Mouse (Mus musculus) stomach, postnatal 0 days (tissue): ENCODE results near the gene Hspa5. TPM values are rescaled to one million over a fixed set of nuclear protein-coding genes. Genes with fewer than 3 reads are reported as not detected.

Experiments
- ATAC-seq: fragments of 200-750 bp; cut with Nextera tagmentation; 2 replicates; pipeline ENCODE4 v1.8.0; 2017; ENCODE audit not compliant: low FRiP score, low TSS enrichment
- DNase-seq: peaks from one replicate; pipeline ENCODE4 v3.0.0-alpha.2; 2016; ENCODE audit warnings: low spot score
- H3K27ac ChIP-seq: fragments of 300-500 bp; sonication (generic); replicated peaks from 2 replicates; pipeline ENCODE4 v1.5.1; 2014; ENCODE audit warnings: mild to moderate bottlenecking, control low read depth
- H3K27me3 ChIP-seq: fragments of 300-500 bp; sonication (generic); 2 replicates; pipeline ENCODE4 v1.6.1; 2014; ENCODE audit warnings: low read length; ENCODE audit not compliant: control insufficient read depth, insufficient read depth
- H3K36me3 ChIP-seq: fragments of 300-500 bp; sonication (generic); 2 replicates; pipeline ENCODE4 v1.6.1; 2014; ENCODE audit warnings: low read length, mixed read lengths; ENCODE audit not compliant: control insufficient read depth, insufficient read depth
- H3K4me1 ChIP-seq: fragments of 300-500 bp; sonication (generic); replicated peaks from 2 replicates; pipeline ENCODE4 v1.6.1; 2014; ENCODE audit warnings: antibody characterized with exemption; ENCODE audit not compliant: control insufficient read depth, insufficient read depth
- H3K4me2 ChIP-seq: fragments of 300-500 bp; sonication (generic); replicated peaks from 2 replicates; pipeline ENCODE4 v1.6.1; 2014; ENCODE audit warnings: low read depth, mild to moderate bottlenecking, control low read depth, moderate library complexity
- H3K4me3 ChIP-seq: fragments of 300-500 bp; sonication (generic); 2 replicates; pipeline ENCODE4 v1.5.1; 2014; ENCODE audit warnings: low read depth, low read length, control low read depth
- H3K9ac ChIP-seq: fragments of 300-500 bp; sonication (generic); 2 replicates; pipeline ENCODE4 v1.6.1; 2014; ENCODE audit warnings: mild to moderate bottlenecking, low read length, control low read depth, mixed read lengths
- H3K9me3 ChIP-seq: fragments of 300-500 bp; sonication (generic); 2 replicates; pipeline ENCODE4 v1.6.1; 2016; ENCODE audit warnings: low read length; ENCODE audit not compliant: control insufficient read depth
- CTCF ChIP-seq: IDR thresholded peaks from 2 replicates; pipeline ENCODE4 v1.5.1; 2016; ENCODE audit warnings: antibody characterized with exemption, low read depth, mild to moderate bottlenecking, moderate library complexity
- EP300 ChIP-seq: optimal IDR thresholded peaks from 2 replicates; pipeline ENCODE3; 2016; ENCODE audit warnings: antibody characterized with exemption
- WGBS: fragments of 180-500 bp; shearing (Covaris S2); extraction: QIAGEN DNeasy Blood & Tissue Kit; methylation state at CpG from one replicate; pipeline ENCODE4 v1.1.7; 2014; 5-methylcytosine and 5-hydroxymethylcytosine counted together
- polyA plus RNA-seq: library from polyadenylated mRNA; unstranded; fragments of >200 nt; fragmentation: Nextera tagmentation; extraction: Ambion mirVana; gene quantifications from 2 replicates; pipeline ENCODE4 v1.2.1, GENCODE M21; 2015

The Hspa5 gene
- polyA plus RNA-seq, 1 experiment from 2014 or later, result 830 TPM

DNA sequence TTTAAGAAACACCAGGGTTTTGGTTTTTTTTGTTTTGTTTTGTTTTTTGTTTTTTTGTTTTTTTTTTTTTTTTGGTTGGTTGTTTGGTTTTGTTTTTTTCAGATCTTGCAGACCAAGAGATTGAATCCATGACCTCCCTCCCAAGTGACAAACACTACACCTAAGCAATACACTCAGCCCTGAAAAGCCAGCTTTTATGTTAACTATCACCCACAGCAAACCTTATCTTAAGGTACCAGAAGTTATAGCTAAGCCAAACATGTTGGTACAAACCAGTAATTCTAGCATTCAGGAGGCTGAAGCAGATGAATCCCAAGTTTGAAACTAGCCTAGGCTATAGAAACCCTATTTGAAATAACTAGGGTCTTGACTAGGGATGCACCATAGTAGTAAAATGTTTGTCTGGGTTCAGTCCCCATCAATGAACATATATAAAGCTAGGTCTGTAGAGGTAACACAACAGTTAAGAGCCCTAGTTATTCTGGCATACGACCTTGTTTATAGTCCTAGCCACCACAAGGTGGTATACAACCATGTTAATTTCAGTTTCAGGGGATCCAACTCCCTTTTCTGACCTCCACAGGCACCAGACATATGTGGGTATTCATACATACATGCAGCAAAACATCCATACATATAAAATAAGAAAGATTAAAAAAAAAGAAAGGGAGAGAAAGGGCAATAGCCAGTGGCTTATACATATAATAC lies 31.9 kb upstream of the Hspa5 start:
- no peak overlapping the region for H3K27ac ChIP-seq
- 74% methylated on average over 1 of the region's 1 CpGs for WGBS
- no peak overlapping the region for H3K4me3 ChIP-seq
- DNase-seq (no peak), ATAC-seq (no peak)
- H3K4me2 ChIP-seq, result no peak overlapping the region
- no peak for TF ChIP-seq EP300
- TF ChIP-seq CTCF, result no peak
- no peak overlapping the region for H3K9ac ChIP-seq
- no peaks in the 10 kb centered on the region for H3K27me3 ChIP-seq
- no peaks in the 10 kb centered on the region for H3K4me1 ChIP-seq
- no peaks in the 10 kb centered on the region for H3K36me3 ChIP-seq
- no peaks in the 10 kb centered on the region for H3K9me3 ChIP-seq

DNA sequence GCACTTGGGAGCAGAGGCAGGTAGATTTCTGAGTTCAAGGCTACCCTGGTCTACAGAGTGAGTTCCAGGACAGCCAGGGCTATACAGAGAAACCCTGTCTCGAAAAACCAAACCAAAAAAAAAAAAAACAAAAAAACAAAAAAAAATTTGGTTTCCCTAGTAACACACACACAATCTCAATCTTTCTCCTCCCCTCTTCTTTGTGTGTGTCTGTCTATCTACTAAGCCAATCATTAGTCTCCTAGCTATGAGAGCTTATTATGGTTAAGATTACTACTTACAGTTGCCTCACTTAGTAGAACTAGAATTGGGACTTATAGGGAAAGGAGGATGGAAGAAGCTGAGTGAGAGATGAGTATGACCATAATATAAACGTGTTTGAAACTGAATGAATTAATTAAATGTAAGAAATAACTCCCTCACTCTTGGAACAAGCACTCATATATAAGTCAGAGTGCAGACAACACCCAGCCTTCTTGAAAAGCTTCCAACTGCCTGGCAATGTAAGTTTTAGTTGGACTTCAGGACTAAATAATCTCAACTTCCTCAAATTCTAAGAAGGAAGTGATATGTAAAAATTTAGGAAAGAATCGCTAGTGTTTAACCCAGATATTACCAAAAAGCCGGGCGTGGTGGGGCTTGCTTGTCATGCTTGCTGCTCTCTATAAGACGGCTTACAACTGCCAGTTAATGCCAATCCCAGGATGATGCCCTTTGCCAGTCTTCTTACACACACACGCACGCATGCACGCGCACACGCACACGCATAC lies 30.2 kb upstream of the Hspa5 start:
- Histone ChIP-seq H3K9ac (no peak overlapping the region), H3K9me3 (no peaks in the 10 kb centered on the region), H3K4me2 (no peak overlapping the region), H3K27ac (no peak overlapping the region), H3K4me1 (no peaks in the 10 kb centered on the region), H3K36me3 (no peaks in the 10 kb centered on the region), H3K4me3 (no peak overlapping the region), H3K27me3 (no peaks in the 10 kb centered on the region)
- ATAC-seq, result no peak
- TF ChIP-seq EP300 (no peak), CTCF (no peak)
- 81% methylated on average over 12 of the region's 12 CpGs for WGBS
- DNase-seq, result no peak

DNA sequence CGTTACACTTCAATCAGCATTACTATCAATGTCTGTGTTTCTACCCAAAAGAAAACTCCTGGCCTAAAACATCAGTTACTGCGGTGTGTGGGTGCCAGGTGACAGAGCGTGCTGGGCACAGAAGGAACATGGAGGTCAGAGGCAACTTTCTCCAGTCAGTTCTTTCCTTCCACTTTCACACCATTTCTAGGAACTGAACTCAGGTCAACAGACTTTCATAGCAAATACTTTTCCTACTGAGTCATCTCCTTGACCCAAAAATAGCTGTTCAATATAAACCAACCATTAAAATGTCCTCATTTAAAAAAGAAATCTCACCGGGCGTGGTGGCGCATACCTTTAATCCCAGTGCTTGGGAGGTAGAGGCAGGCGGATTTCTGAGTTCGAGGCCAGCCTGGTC lies 29.1 kb upstream of the Hspa5 start:
- H3K36me3 ChIP-seq, result no peaks in the 10 kb centered on the region
- H3K9me3 ChIP-seq, result no peaks in the 10 kb centered on the region
- no peak for DNase-seq
- H3K4me1 ChIP-seq, result no peaks in the 10 kb centered on the region
- no peak overlapping the region for H3K4me2 ChIP-seq
- no peak overlapping the region for H3K27ac ChIP-seq
- TF ChIP-seq CTCF, result no peak
- TF ChIP-seq EP300, result no peak
- ATAC-seq, result no peak
- no peak overlapping the region for H3K9ac ChIP-seq
- H3K4me3 ChIP-seq, result no peak overlapping the region
- no peaks in the 10 kb centered on the region for H3K27me3 ChIP-seq
- 72% methylated on average over 8 of the region's 8 CpGs for WGBS

DNA sequence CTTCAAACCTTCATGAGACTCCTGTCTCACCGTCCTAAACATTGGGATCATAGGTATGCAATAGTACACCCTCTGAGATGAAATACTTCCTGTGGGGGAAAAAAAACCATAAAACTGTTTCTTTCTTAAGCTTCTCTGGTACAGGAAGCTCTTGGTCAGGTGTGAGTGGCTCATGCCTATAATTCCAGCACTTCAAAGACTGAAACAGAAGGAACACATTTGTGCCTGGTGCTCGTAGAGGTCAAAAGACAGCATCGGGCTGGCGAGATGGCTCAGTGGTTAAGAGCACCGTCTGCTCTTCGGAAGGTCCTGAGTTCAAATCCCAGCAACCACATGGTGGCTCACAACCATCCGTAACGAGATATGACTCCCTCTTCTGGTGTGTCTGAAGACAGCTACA lies 27.3 kb upstream of the Hspa5 start:
- no peaks in the 10 kb centered on the region for H3K36me3 ChIP-seq
- no peak overlapping the region for H3K4me3 ChIP-seq
- DNase-seq (no peak), ATAC-seq (no peak)
- no peak for TF ChIP-seq EP300
- no peak for TF ChIP-seq CTCF
- no peak overlapping the region for H3K9ac ChIP-seq
- no peaks in the 10 kb centered on the region for H3K4me1 ChIP-seq
- no peak overlapping the region for H3K4me2 ChIP-seq
- H3K27me3 ChIP-seq, result no peaks in the 10 kb centered on the region
- no peaks in the 10 kb centered on the region for H3K9me3 ChIP-seq
- 91% methylated on average over 8 of the region's 8 CpGs for WGBS
- no peak overlapping the region for H3K27ac ChIP-seq

DNA sequence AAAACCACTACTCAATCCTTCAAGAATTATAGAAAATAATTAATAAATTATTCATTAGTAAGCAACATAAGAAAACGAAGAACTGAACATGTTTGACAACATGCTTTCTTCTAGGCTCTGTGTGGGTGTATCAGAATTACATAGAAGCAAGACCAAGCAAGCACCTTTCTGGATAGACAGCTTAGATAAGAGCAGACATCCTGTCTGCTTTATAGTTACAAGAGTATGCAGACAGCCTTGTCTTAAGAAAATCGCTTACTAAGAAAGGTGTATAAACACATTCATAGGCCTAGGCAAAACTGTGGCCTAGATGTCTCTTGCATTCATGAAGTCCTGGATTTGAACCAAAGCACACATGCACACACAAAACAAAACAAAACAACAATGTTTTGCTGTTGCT lies 26.1 kb upstream of the Hspa5 start:
- no peak overlapping the region for H3K4me3 ChIP-seq
- no peaks in the 10 kb centered on the region for H3K27me3 ChIP-seq
- no peak overlapping the region for H3K27ac ChIP-seq
- H3K9ac ChIP-seq, result no peak overlapping the region
- H3K9me3 ChIP-seq, result no peaks in the 10 kb centered on the region
- TF ChIP-seq CTCF, result no peak
- TF ChIP-seq EP300, result no peak
- ATAC-seq, result no peak
- H3K36me3 ChIP-seq, result no peaks in the 10 kb centered on the region
- H3K4me2 ChIP-seq, result no peak overlapping the region
- 77% methylated on average over 2 of the region's 2 CpGs for WGBS
- no peaks in the 10 kb centered on the region for H3K4me1 ChIP-seq
- DNase-seq, result no peak

DNA sequence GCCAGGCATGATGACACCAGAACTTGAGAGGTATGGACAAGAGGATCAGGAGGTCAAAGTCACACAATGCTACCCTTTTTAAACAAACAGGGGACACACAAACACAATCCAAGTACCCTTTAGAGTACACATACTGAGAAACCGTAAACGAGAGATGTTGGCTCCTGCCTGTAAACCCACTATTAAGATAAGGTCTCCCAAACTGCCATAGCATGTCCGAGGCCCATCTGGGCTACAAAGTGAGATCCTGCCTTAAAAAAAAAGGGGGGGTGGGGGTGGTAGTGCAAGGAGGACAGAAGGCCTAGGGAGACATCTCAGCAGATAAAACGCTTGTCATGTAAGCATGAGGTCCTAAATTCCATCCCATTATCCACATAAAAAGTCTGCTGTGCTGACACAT lies 23.3 kb upstream of the Hspa5 start:
- no peaks in the 10 kb centered on the region for H3K27me3 ChIP-seq
- TF ChIP-seq CTCF (no peak), EP300 (no peak)
- H3K4me1 ChIP-seq, result no peaks in the 10 kb centered on the region
- H3K4me2 ChIP-seq, result no peak overlapping the region
- H3K9me3 ChIP-seq, result no peaks in the 10 kb centered on the region
- no peak overlapping the region for H3K4me3 ChIP-seq
- DNase-seq (no peak), ATAC-seq (no peak)
- no peak overlapping the region for H3K27ac ChIP-seq
- H3K9ac ChIP-seq, result no peak overlapping the region
- no peaks in the 10 kb centered on the region for H3K36me3 ChIP-seq
- 79% methylated on average over 4 of the region's 4 CpGs for WGBS
